Mouse (Mus musculus) regulatory T cell (primary cell): ENCODE measurements around the gene Rdh5.

Source experiments
- in situ Hi-C: fragments of 300-600 bp; cut with MboI, MseI; formaldehyde crosslinking; loops from one replicate; pipeline ENCODE4 v1.15.1; 2025; ENCODE audit warnings: high pct_unique_total_duplicates

Rdh5 gene

DNA sequence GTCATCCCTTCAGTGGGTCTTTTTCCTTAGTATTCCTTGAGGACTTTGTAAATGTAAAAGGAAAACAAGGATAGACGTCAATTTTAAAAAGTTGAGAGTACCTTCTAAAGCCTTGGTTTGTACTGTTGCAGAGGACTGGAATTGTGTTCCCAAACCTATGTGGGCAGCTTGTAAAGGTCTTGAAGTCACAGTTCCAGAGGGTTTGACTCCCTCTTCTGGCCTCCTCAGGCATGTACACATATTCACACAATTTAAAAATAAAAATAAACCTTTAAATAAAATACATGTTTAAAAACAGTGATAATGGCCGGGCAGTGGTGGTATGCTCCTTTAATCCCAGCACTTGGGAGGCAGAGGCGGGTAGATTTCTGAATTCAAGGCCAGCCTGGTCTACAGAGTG is 56.6 kb downstream of the Rdh5 start:
- in situ Hi-C loops: no loop called here
